Mouse (Mus musculus) hindbrain, embryonic 15.5 days (tissue): Measurements from ENCODE around the gene Elovl5. TPM values are rescaled to one million over a fixed set of nuclear protein-coding genes. Genes with fewer than 3 reads are reported as not detected.
A peak's percentile ranks its signal among the peaks of the same experiment; 100 is the strongest.

Experiments used
- ATAC-seq: fragments of 200-750 bp; cut with Nextera tagmentation; 2 replicates; pipeline ENCODE4 v1.8.0; 2017; ENCODE audit warnings: low read depth, moderate number of reproducible peaks, moderate TSS enrichment; ENCODE audit not compliant: low FRiP score
- H3K27ac ChIP-seq: fragments of 300-500 bp; sonication (generic); replicated peaks from 2 replicates; pipeline ENCODE4 v1.5.1; 2015; ENCODE audit warnings: mild to moderate bottlenecking, inconsistent platforms
- H3K27me3 ChIP-seq: fragments of 300-500 bp; sonication (generic); 2 replicates; pipeline ENCODE4 v1.6.1; 2015; ENCODE audit warnings: control low read depth, inconsistent platforms
- H3K36me3 ChIP-seq: fragments of 300-500 bp; sonication (generic); 2 replicates; pipeline ENCODE4 v1.6.1; 2015; ENCODE audit warnings: control low read depth, inconsistent platforms
- H3K4me1 ChIP-seq: fragments of 300-500 bp; sonication (generic); replicated peaks from 2 replicates; pipeline ENCODE4 v1.6.1; 2015; ENCODE audit warnings: control low read depth, inconsistent platforms
- H3K4me2 ChIP-seq: fragments of 300-500 bp; sonication (generic); 2 replicates; pipeline ENCODE4 v1.6.1; 2015; ENCODE audit warnings: moderate library complexity, mild to moderate bottlenecking, inconsistent platforms
- H3K4me3 ChIP-seq: fragments of 300-500 bp; sonication (generic); 2 replicates; pipeline ENCODE4 v1.5.1; 2015; ENCODE audit warnings: mild to moderate bottlenecking, inconsistent platforms
- H3K9ac ChIP-seq: fragments of 300-500 bp; sonication (generic); 2 replicates; pipeline ENCODE4 v1.6.1; 2015; ENCODE audit warnings: inconsistent platforms
- H3K9me3 ChIP-seq: fragments of 300-500 bp; sonication (generic); 2 replicates; pipeline ENCODE4 v1.6.1; 2016; ENCODE audit warnings: control low read depth, inconsistent platforms
- WGBS: fragments of 180-500 bp; shearing (Covaris S2); methylation state at CpG from one replicate; pipeline ENCODE4 v1.1.7; 2015; 5-methylcytosine and 5-hydroxymethylcytosine counted together
- polyA plus RNA-seq: library from polyadenylated mRNA; unstranded; fragments of >200 nt; fragmentation: Nextera tagmentation; extraction: Ambion mirVana; gene quantifications from 2 replicates; pipeline ENCODE4 v1.2.1, GENCODE M21; 2015

Elovl5 gene
- 62.3 and 67.1 TPM in 2 replicates for polyA plus RNA-seq

DNA sequence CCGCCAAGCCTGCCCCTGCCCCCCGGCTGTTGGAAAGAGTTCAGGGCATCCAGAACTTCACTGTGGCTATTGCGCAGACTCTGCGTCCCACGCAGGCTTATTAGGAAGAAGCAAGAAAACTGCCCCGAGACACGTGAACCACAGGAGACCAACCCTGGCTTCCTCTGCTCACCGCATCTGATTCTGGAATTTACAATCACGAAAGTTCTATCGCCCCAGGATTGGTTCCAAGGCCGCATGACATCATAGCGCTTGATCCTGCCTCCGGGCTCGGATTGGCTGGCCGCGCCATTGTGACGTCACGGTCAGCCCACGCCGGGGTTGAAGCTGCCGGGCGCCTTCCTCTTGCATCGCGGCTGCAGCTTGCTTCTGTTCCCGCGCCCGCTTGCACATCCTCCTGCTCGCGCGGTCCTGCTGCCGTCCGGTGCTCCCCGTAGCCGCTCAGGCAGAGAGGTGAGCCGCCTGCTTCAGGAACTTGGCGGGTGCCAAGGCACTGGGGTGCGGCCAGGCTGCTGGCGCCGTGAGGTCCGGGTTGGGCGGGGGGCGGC, at the start of gene Elovl5:
TSS of gene Elovl5 (plus strand) at position 291 of the 548 bp plus-strand sequence.
- WGBS: under 1% methylated on average over 42 of the region's 42 CpGs
- Histone ChIP-seq H3K4me2 (peak within 1 kb of the TSS; percentile 92), H3K9me3 (no peaks in the 10 kb centered on the region), H3K27me3 (no peaks in the 10 kb centered on the region), H3K9ac (peak within 1 kb of the TSS; percentile 71), H3K4me3 (peak within 1 kb of the TSS; percentile 72), H3K27ac (peak within 1 kb of the TSS; percentile 92), H3K36me3 (no peaks in the 10 kb centered on the region), H3K4me1 (peaks cover 20% of the 10 kb centered on the region)
- ATAC-seq: peak; percentile 97

DNA sequence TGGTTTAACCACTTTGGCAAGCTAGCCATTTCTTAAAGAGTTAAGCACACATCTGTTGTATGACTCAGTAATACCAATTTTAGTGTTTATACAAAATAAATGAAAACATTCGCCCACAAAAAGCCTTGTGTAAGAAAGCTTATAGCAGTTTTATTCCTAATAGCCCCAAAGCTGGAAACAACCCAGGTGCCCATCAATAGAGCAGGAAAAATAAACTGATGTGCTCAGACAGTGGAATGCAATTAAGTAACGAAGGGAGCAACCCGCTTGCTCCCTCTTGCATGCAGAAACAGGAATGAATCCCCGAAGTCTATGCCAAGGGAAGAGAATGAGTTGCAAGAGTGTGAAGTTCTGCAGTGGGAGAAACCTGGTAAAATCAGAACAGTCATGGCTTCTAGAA, 25.7 kb upstream of the Elovl5 start:
- no peaks in the 10 kb centered on the region for H3K36me3 ChIP-seq
- no peak overlapping the region for H3K4me3 ChIP-seq
- no peaks in the 10 kb centered on the region for H3K4me1 ChIP-seq
- 71% methylated on average over 4 of the region's 4 CpGs for WGBS
- H3K27ac ChIP-seq: no peak overlapping the region
- H3K9ac ChIP-seq: no peak overlapping the region
- no peaks in the 10 kb centered on the region for H3K27me3 ChIP-seq
- H3K9me3 ChIP-seq: no peaks in the 10 kb centered on the region
- ATAC-seq: no peak
- no peak overlapping the region for H3K4me2 ChIP-seq

DNA sequence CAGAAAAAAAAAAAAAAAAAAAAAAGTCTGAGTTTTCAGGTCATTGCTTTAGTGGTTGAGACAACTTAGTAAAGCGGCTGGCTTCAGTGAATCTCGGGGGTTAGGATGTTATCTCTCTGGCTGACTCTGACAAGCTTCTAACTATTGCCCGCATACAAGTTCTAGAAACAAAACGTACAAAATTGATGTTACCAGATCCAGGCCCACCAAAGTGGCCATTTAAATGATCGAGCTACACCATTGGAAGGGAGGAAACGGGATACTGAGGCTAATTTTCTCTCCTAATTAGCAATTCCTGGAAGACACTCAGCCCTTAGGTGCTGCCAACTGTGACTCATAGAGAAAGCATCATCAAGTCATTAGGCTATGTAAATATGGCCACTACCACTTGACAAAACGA, 18.6 kb upstream of the Elovl5 start:
- Histone ChIP-seq H3K9ac (no peak overlapping the region), H3K27ac (no peak overlapping the region), H3K4me3 (no peak overlapping the region), H3K4me1 (no peaks in the 10 kb centered on the region), H3K4me2 (no peak overlapping the region), H3K9me3 (no peaks in the 10 kb centered on the region), H3K27me3 (no peaks in the 10 kb centered on the region), H3K36me3 (no peaks in the 10 kb centered on the region)
- ATAC-seq: no peak
- 74% methylated on average over 7 of the region's 7 CpGs for WGBS

DNA sequence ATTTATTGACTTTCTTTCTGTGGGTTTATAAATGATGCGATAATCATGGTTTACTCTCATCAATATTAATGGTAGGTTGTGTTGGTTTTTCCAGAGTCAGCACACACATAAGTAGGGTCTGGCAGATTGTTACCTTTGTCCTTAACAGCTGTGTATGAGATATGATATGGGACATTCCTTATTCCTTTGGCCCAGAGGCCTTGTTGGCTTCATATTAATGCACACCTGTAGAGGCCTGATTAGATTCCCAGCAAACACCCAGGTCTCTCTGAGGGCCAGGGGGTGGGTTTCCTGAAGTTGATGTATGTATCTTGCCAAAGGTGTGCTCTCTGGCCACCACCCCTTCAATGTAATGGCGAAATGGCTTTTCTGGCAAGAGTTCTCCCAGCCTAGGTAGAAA, 13.0 kb upstream of the Elovl5 start:
- Histone ChIP-seq H3K9me3 (no peaks in the 10 kb centered on the region), H3K27ac (no peak overlapping the region), H3K9ac (no peak overlapping the region), H3K4me1 (peaks cover 1% of the 10 kb centered on the region; the same call in 1 of the 2 replicates), H3K36me3 (no peaks in the 10 kb centered on the region), H3K4me2 (no peak overlapping the region), H3K4me3 (no peak overlapping the region), H3K27me3 (no peaks in the 10 kb centered on the region)
- no peak for ATAC-seq
- WGBS: 90% methylated on average over 2 of the region's 2 CpGs

DNA sequence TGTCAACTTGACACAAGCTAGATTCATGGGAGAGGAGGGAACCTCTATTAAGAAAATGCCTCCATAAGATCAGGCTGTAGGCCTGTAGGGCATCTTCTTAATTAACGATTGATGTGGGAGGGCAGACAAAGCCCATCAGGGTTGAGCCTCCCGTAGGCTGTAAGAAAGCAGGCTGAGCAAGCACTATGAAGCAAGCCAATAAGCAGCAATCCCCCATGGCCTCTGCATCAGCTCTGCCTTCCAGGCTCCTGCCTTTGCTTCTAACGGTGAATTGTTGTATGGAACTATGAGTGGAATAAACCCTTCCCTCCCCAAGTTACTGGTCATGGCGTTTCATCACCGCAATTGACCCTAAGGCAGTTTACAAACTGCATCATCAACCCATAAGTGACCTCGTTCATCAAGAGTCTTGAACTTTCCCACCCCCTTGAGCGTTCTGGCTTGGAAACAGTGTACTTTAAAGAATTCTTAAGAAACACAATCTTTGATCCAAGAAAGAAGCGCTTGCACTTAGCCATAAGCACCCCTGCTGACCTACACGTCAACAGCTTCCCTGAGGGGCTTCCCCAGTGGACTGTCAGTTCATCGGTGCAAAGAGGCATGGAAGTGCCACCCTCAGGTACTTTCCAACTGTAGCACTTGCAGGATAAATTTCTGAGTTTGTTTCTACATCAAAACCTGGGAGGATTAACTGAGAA, 7.4 kb upstream of the Elovl5 start:
- H3K4me2 ChIP-seq: peak overlapping the region; percentile 65
- no peak for ATAC-seq
- peaks cover 18% of the 10 kb centered on the region for H3K4me1 ChIP-seq
- no peaks in the 10 kb centered on the region for H3K36me3 ChIP-seq
- 14% methylated on average over 10 of the region's 10 CpGs for WGBS
- peak overlapping the region; percentile 56 for H3K9ac ChIP-seq
- H3K27me3 ChIP-seq: no peaks in the 10 kb centered on the region
- H3K9me3 ChIP-seq: no peaks in the 10 kb centered on the region
- peak overlapping the region; percentile 60 for H3K4me3 ChIP-seq
- H3K27ac ChIP-seq: peak overlapping the region; percentile 88

DNA sequence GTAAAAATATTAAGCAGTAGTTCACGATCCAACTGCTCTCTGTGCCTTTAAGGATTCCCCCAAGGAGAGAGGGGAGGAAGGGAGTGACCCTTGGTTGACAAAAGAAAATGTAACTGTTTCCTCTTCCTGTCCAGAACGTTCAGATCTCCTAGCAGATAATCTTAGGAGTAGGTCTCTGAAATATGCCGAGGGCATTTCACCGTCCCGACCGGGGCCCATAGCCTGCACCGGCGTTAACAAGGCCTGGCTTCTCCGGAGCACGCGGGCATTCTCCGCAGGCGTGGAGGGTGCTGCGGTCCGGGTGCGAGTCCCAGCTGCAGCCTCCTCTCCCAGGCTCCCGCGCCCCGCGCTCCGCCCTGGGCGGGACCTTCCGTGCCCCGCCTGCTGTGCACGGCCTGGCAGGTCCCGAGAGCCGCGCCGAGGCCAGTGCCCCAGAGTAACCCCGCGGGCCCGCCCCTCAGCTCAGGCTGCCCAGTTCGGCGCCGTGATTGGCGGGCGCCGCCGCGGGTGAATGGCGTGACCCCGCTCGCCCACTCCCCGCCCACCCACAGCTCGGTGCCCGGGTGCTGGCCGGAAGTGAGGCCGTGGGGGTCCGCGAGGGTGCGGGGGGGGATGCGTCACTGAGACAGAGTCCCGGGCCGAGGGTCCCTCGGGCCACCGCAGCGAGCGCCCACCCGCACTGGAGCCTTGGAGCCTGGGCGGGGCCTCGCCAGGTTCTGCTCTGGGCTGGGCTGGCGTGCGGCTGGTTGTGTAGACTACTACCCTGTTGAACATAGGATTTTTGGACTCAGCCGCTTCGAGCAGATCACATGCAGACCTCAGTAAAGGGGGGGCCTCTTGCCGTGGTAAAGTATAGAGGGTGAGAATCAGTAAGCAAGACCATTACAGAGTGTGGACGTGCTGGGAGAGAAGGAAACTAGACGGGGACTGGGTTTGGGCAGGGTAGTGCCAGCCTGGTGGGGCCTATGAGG, 6.6 kb upstream of the Elovl5 start:
- no peaks in the 10 kb centered on the region for H3K27me3 ChIP-seq
- H3K9ac ChIP-seq: peak overlapping the region; percentile 56
- peak overlapping the region; percentile 65 for H3K4me2 ChIP-seq
- under 1% methylated on average over 65 of the region's 68 CpGs for WGBS
- H3K36me3 ChIP-seq: no peaks in the 10 kb centered on the region
- peaks cover 18% of the 10 kb centered on the region for H3K4me1 ChIP-seq
- no peaks in the 10 kb centered on the region for H3K9me3 ChIP-seq
- peak overlapping the region; percentile 88 for H3K27ac ChIP-seq
- peak overlapping the region; percentile 60 for H3K4me3 ChIP-seq
- peak; percentile 97 for ATAC-seq

DNA sequence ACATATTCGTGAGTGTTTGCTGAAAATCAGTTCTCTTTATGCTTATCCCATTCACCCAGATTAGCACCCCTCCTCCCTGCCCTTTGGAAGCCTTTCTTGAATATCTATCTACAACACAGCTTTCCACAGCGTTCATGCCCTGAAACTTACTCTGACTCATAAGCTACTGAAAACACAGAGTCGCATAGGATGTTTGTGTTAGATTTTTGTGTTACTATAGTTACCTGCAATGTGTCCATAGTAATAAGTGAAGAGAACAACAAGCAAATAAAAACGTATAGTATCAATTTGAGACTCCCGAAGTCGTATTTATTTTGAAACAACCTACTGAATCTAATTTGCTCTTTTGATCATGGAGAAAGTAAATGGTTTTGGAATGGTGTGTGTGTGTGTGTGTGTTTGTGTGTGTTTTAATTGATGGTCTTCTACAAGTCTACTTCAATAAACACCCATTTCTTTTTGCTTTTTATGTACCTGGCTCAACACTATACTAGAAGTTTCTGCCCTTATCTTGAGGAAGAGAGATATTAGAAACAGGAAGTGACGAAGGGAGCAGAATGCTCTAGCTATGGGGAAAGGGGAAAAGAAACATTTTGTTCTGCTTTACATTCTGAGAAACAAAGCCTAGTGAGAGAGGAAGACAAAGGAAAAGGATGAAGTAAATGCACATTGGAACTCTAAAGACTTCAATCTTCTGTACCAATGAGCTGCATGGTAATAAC, 5.5 kb upstream of the Elovl5 start:
- WGBS: 45% methylated on average over 7 of the region's 7 CpGs
- peak overlapping the region; percentile 60 for H3K4me3 ChIP-seq
- H3K36me3 ChIP-seq: no peaks in the 10 kb centered on the region
- H3K27ac ChIP-seq: peak overlapping the region; percentile 88
- H3K9me3 ChIP-seq: no peaks in the 10 kb centered on the region
- no peak for ATAC-seq
- H3K27me3 ChIP-seq: no peaks in the 10 kb centered on the region
- H3K9ac ChIP-seq: 0 out of 2 replicates have a peak overlapping the region, but pooled peaks have one; percentile 19
- H3K4me1 ChIP-seq: peaks cover 18% of the 10 kb centered on the region
- H3K4me2 ChIP-seq: peak overlapping the region; percentile 65

DNA sequence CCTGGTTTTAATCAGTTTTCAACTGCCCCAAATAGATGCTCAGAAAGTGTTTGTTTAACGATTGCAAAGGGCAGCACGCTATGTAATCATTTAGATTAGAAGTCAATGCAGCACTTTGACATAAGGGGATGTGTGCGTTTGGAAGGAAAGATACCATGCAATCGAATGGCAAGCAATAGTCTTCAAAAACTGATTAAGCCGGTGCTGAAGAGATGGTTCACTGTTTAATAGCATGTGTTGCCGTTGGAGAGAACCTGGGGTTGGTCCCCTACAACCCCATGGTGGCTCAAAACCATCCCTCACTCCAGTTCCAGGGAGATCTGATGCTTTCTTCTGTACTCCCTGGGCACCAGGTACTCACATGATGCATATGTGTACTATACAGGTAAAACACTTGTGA, 4.9 kb upstream of the Elovl5 start:
- Histone ChIP-seq H3K27me3 (no peaks in the 10 kb centered on the region), H3K4me3 (no peak overlapping the region), H3K4me1 (peaks cover 18% of the 10 kb centered on the region), H3K9ac (no peak overlapping the region), H3K4me2 (no peak overlapping the region), H3K36me3 (no peaks in the 10 kb centered on the region), H3K9me3 (no peaks in the 10 kb centered on the region), H3K27ac (no peak overlapping the region)
- WGBS: 88% methylated on average over 6 of the region's 6 CpGs
- ATAC-seq: no peak

DNA sequence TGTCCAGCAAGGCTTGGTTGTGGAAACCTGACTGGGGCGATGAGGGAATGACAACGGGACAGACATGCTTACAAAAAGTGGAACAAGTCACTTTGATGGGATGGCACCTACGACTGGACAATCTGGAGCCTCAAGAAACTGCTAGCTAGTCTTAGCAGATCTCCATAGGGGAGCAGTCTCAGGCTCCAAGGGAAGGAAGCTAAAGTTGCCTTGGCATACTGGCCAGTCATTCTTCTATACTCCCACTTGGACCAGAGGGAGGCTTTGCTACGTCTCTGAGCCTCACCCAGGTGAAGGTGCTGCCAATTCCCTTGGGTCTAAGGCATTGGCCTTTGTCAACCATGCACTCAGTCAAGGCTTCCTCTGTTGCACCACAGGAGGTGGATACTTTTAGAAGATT, 2.5 kb upstream of the Elovl5 start:
- H3K36me3 ChIP-seq: no peaks in the 10 kb centered on the region
- no peak for ATAC-seq
- no peak overlapping the region for H3K4me2 ChIP-seq
- H3K27me3 ChIP-seq: no peaks in the 10 kb centered on the region
- H3K4me1 ChIP-seq: peaks cover 29% of the 10 kb centered on the region
- WGBS: 78% methylated on average over 4 of the region's 4 CpGs
- no peaks in the 10 kb centered on the region for H3K9me3 ChIP-seq
- H3K9ac ChIP-seq: no peak overlapping the region
- H3K4me3 ChIP-seq: no peak overlapping the region
- H3K27ac ChIP-seq: no peak overlapping the region

DNA sequence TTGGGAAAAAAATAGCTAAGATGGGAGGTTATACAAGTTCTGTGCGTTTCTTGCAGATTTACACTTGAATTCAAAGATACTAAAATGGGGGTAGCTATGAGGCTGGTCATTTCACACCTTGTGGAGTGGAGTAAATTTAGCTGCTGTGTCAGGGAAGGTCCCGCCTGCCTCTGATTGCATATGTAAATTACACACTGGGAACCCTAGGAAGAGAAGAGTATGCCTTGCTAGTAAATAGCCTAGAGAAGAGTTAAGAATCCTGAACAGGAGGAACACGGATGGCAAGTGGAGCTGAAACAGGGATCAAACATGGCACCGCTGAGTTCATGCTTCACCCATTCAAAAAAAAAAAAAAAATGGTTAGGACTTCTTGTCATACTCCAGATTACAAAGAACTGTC, 1.4 kb upstream of the Elovl5 start:
- ATAC-seq: no peak
- H3K4me2 ChIP-seq: no peak overlapping the region
- no peak overlapping the region for H3K27ac ChIP-seq
- H3K4me1 ChIP-seq: peaks cover 27% of the 10 kb centered on the region
- 51% methylated on average over 4 of the region's 4 CpGs for WGBS
- no peaks in the 10 kb centered on the region for H3K9me3 ChIP-seq
- H3K36me3 ChIP-seq: no peaks in the 10 kb centered on the region
- no peak overlapping the region for H3K9ac ChIP-seq
- no peak overlapping the region for H3K4me3 ChIP-seq
- H3K27me3 ChIP-seq: no peaks in the 10 kb centered on the region

DNA sequence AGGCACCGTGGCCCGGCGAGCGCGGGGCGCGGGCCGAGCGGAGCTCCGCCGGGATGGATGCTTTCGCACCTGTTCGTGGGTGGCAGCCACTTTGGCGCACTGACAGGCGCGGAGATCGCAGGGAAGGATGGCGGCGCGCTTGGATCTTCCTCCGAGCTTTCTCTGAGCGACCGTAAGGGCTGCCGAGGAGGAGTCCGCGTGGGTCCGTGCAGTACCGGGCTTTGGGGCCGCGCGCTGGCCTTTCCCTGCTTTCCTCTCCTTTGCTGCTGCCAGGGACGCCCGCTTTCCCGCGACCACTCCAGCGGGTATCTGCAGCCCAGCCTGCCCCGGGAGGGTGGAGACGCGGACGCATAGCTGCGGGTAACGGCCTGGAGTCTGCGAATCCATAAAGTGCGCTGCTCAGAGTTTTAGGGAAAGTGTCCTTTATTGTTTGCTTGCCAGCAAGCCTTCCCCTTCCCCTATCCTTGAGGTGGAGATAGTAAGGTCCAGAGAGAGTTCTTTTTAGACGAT, 513 bp downstream of the Elovl5 start:
- Histone ChIP-seq H3K9ac (peak overlapping the region; percentile 71), H3K36me3 (no peaks in the 10 kb centered on the region), H3K4me1 (peaks cover 20% of the 10 kb centered on the region), H3K27me3 (no peaks in the 10 kb centered on the region), H3K4me2 (peak overlapping the region; percentile 92), H3K9me3 (no peaks in the 10 kb centered on the region), H3K27ac (peak overlapping the region; percentile 92), H3K4me3 (peak overlapping the region; percentile 72)
- under 1% methylated on average over 45 of the region's 45 CpGs for WGBS
- ATAC-seq: peak; percentile 66
